Comparison of ENCODE assay signal across 8 mouse cellular contexts in genomic region chr2:105615891-105616733, GRCm38 (mm10). TPM values are rescaled to one million over a fixed set of nuclear protein-coding genes. Genes with fewer than 3 reads are reported as not detected.
DNase-seq lines count a peak whose midpoint lies in the region; ATAC-seq lines count a peak whose summit lies in the region.

No protein-coding gene starts in this region.

- H3K4me1 ChIP-seq in kidney, embryonic 14.5 days (ENCODE audit: control insufficient read depth, insufficient read depth, low read length): no peaks in the 10 kb centered on the region; the same call in 1 of the 2 replicates
- peaks cover 9% of the 10 kb centered on the region; the same call in 1 of the 2 replicates for H3K4me1 ChIP-seq in limb, embryonic 15.5 days
- peaks cover 37% of the 10 kb centered on the region for H3K4me1 ChIP-seq in neural tube, embryonic 13.5 days (replicated peaks)

- peak overlapping the region; percentile 23; the same call in 1 of the 2 replicates for H3K4me2 ChIP-seq in kidney, embryonic 14.5 days (replicated peaks; ENCODE audit: low read depth, low read length)
- H3K4me2 ChIP-seq in limb, embryonic 15.5 days: peak overlapping the region; percentile 38; the same call in 1 of the 2 replicates
- peak overlapping the region; percentile 49 for H3K4me2 ChIP-seq in neural tube, embryonic 13.5 days

- H3K27me3 ChIP-seq in kidney, embryonic 14.5 days (ENCODE audit: control insufficient read depth, insufficient read depth, low read length): peaks cover 18% of the 10 kb centered on the region
- peaks cover 6% of the 10 kb centered on the region; the same call in 1 of the 2 replicates for H3K27me3 ChIP-seq in limb, embryonic 15.5 days
- peaks cover 37% of the 10 kb centered on the region for H3K27me3 ChIP-seq in neural tube, embryonic 13.5 days

- H3K4me3 ChIP-seq in kidney, embryonic 14.5 days (ENCODE audit: low read length): no peak overlapping the region
- H3K4me3 ChIP-seq in limb, embryonic 15.5 days: no peak overlapping the region
- H3K4me3 ChIP-seq in neural tube, embryonic 13.5 days: peak overlapping the region; percentile 17

- H3K36me3 ChIP-seq in kidney, embryonic 14.5 days (ENCODE audit: control insufficient read depth, insufficient read depth, low read length): no peaks in the 10 kb centered on the region
- no peaks in the 10 kb centered on the region for H3K36me3 ChIP-seq in limb, embryonic 15.5 days
- no peaks in the 10 kb centered on the region for H3K36me3 ChIP-seq in neural tube, embryonic 13.5 days

- H3K9ac ChIP-seq in kidney, embryonic 14.5 days (ENCODE audit: low read depth, low read length): no peak overlapping the region
- H3K9ac ChIP-seq in limb, embryonic 15.5 days: no peak overlapping the region
- H3K9ac ChIP-seq in neural tube, embryonic 13.5 days: peak overlapping the region; percentile 43; the same call in 1 of the 2 replicates

- 33% methylated on average over 18 of the region's 18 CpGs for WGBS in kidney, embryonic 14.5 days
- 34% methylated on average over 18 of the region's 18 CpGs for WGBS in limb, embryonic 15.5 days
- 24% methylated on average over 18 of the region's 18 CpGs for WGBS in neural tube, embryonic 13.5 days

- H3K27ac ChIP-seq in kidney, embryonic 14.5 days (ENCODE audit: low read depth, low read length): no peak overlapping the region
- no peak overlapping the region for H3K27ac ChIP-seq in limb, embryonic 15.5 days
- 0 out of 2 replicates have a peak overlapping the region, but pooled peaks have one; percentile 5 for H3K27ac ChIP-seq in neural tube, embryonic 13.5 days (replicated peaks)

- H3K9me3 ChIP-seq in kidney, embryonic 14.5 days (ENCODE audit: control insufficient read depth, low read length): no peaks in the 10 kb centered on the region
- no peaks in the 10 kb centered on the region for H3K9me3 ChIP-seq in limb, embryonic 15.5 days
- H3K9me3 ChIP-seq in neural tube, embryonic 13.5 days: no peaks in the 10 kb centered on the region

- peak; percentile 73 for ATAC-seq in kidney, embryonic 14.5 days (ENCODE audit: low FRiP score, low TSS enrichment)
- no peak; the same call in 1 of the 2 replicates for ATAC-seq in limb, embryonic 15.5 days (ENCODE audit: insufficient number of reproducible peaks, low FRiP score, low TSS enrichment, low read depth)
- ATAC-seq in neural tube, embryonic 13.5 days (ENCODE audit: low read depth): peak; percentile 36

- DNase-seq in ovary, postnatal 36 days (ENCODE audit: low spot score): peak; percentile 31
- DNase-seq in ovary, postnatal 10 days (ENCODE audit: low spot score): no peak
- peak; percentile 87 for DNase-seq in cerebellum, postnatal 10 days
- DNase-seq in frontal cortex, postnatal 36 days (ENCODE audit: low spot score in 2 of 2): peak; percentile 22 to 47
- no peak for DNase-seq in spleen, postnatal 4 days (ENCODE audit: low spot score in 2 of 2)

RNA-seq across cellular contexts. Expression of gene Pax6, which starts 52.6 kb away (rescaled TPM):
- polyA plus RNA-seq in kidney, embryonic 14.5 days (2014; fragmentation: Nextera tagmentation; extraction: Ambion mirVana): 0.12 and 0.46 TPM in 2 replicates
- 0.26 and 0.36 TPM in 2 replicates for polyA plus RNA-seq in limb, embryonic 15.5 days (2015; fragmentation: Nextera tagmentation; extraction: Ambion mirVana)
- 16.0 and 16.7 TPM in 2 replicates for polyA plus RNA-seq in neural tube, embryonic 13.5 days (2015; fragmentation: Nextera tagmentation; extraction: Ambion mirVana)

Comparison
In these comparisons a context has a peak if more than half of its experiments do, and no peak if none do; other contexts are left out.
1. DNase-seq: peak in ovary, postnatal 36 days (single experiment), cerebellum, postnatal 10 days (2 of 2) and frontal cortex, postnatal 36 days (2 of 2); none in ovary, postnatal 10 days (single experiment) and spleen, postnatal 4 days (0 of 2).
2. RNA of gene Pax6, which starts 52.6 kb away (polyA plus RNA-seq): 16.0 to 16.7 TPM in neural tube, embryonic 13.5 days; 0.26 to 0.36 TPM in limb, embryonic 15.5 days and 0.12 to 0.46 TPM in kidney, embryonic 14.5 days; every median in the first group is over 10 times any median in the second.
3. Peak in every context shown above with its lines, with median percentiles within 50 percentile points of each other: H3K4me2 ChIP-seq.